Mouse (Mus musculus) kidney, postnatal 14 days (tissue): ENCODE measurements around the gene Lin52.
A peak's percentile ranks its signal among the peaks of the same experiment; 100 is the strongest.
"Not testable (repeated sequence)": the region's sequence is repeated elsewhere in the genome, so short reads cannot be mapped to it uniquely, and the experiment has no call there.

ENCODE experiments used
- DNase-seq: peaks from one replicate; pipeline ENCODE4 v3.0.0; 2022; ENCODE audit warnings: mixed read lengths

Gene Lin52

DNA sequence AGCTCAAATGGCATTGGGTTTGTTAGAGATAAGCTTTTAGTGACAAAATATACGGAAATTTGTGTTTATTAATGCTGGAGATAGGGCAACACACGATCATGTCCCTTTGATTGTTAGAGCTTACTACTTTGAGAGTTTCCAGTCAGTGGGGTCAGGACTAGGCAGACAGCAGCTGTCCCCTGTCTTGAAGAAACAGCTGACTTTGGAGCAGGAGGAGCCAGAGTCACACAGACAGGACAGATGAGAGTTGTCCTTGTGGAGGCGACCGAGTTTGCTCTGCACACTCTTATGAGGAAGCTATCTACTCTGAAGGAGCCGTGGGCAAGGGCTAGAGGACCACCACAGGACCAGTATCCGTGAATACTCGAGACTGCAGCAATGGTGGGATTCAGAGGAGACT, 27.7 kb downstream of the Lin52 start:
- DNase-seq: peak; percentile 30

- DNase-seq: no peak
Measured at GRCm38 (mm10) chr12:84481251-84481650, 30.0 kb downstream of the Lin52 start.

GRCm38 (mm10) chr12:84482778-84483585, 31.8 kb downstream of the Lin52 start:
- no peak for DNase-seq

GRCm38 (mm10) chr12:84487324-84488056, 36.3 kb downstream of the Lin52 start:
- peak; percentile 28 for DNase-seq

- no peak for DNase-seq
Measured at GRCm38 (mm10) chr12:84496795-84497194, 45.6 kb downstream of the Lin52 start.

GRCm38 (mm10) chr12:84500528-84501263, 49.5 kb downstream of the Lin52 start:
- DNase-seq: no peak

GRCm38 (mm10) chr12:84501278-84501677, 50.1 kb downstream of the Lin52 start:
- DNase-seq: no peak

- DNase-seq: no peak
Measured at GRCm38 (mm10) chr12:84506856-84507255, 55.6 kb downstream of the Lin52 start.

DNA sequence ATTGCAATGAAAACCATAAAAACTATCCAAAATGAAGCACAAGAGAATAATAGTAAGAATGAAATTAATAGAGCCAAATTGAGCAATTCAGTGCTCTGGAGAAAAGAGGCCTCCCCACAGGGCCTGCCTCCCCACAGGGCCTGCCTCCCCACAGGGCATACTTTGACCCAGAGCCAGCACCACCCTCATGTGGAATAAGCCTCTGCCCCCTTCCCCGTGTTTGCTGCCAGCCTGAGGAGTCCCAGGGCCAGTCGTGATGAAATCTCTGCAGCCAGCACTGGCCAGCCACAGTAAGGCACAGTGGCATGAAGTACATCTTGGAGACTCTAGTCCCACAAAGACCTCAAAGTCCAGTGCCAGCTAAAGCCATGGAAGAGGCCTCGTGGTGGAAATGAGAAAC, 60.8 kb downstream of the Lin52 start:
- DNase-seq: peak; percentile 26

DNA sequence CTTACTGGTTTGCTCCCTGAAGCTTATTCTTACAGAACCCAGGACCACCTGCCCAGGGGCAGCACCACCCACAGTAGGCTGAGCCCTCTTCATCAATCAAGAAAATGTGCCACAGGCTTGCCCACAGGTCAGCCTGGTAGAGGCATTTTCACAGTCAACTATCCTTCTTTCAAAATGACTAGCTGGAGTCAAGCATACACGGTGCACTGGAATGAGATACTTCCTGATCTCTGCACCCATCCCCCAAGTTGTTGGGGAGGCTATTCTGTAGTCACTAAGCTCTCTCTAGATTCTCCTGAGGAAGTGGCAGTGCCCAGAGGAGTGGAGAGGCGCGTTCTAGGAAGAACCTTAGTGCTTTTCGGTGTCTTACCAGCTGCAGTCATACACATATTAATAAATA, 64.3 kb downstream of the Lin52 start:
- no peak for DNase-seq

GRCm38 (mm10) chr12:84516642-84517041, 65.4 kb downstream of the Lin52 start:
- no peak for DNase-seq

- no peak for DNase-seq
Measured at GRCm38 (mm10) chr12:84518018-84518417, 66.8 kb downstream of the Lin52 start.

- DNase-seq: no peak
Measured at GRCm38 (mm10) chr12:84523728-84524127, 72.5 kb downstream of the Lin52 start.

GRCm38 (mm10) chr12:84524147-84525050, 73.2 kb downstream of the Lin52 start:
- DNase-seq: no peak

DNA sequence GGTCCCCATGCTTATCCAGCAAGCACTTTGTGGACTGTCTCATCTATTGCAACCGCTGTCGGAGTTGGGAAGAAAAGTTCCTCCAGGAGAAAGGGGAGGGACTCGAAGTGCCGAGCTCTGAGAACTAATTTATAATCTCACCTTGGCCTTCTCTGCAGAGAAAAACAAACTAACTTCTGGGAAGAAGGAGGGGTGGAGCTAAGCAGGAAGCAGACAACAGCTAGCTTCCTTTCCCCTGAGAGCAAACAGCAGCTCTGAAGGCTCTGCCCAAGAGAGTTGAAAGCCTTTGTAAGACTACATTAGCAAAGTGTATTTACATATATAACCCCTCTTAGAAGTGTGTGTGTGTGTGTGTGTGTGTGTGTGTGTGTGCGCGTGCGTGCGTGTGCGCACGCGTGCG, 74.2 kb downstream of the Lin52 start:
- DNase-seq: no peak

DNA sequence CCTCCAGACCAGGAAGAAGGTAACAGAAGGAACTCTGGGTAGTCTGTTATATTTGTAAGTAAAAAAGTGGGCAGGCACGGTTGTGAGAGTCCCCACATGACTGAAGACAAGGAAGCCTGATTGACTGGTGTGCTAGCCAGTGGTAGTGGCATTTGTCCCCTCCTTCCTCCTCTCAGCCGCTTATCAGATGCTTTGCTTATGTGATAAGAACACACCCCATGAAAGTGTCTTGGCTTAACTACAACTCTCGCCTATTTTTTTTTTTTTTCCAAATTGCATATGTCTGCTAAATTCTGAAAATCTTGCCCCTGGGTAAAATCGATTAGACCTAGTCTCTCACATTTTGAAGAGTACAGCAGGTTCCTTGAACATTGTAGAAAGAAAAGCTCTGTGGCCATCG, 79.2 kb downstream of the Lin52 start:
- no peak for DNase-seq

GRCm38 (mm10) chr12:84531906-84532829, 80.9 kb downstream of the Lin52 start:
- DNase-seq: no peak

- DNase-seq: no peak
Measured at GRCm38 (mm10) chr12:84532830-84533199, 81.6 kb downstream of the Lin52 start.

- DNase-seq: no peak
Measured at GRCm38 (mm10) chr12:84533706-84534486, 82.7 kb downstream of the Lin52 start.

- DNase-seq: not testable (repeated sequence)
Measured at GRCm38 (mm10) chr12:84539537-84539936, 88.3 kb downstream of the Lin52 start.
